8 mouse cellular contexts compared by ENCODE assay signal in the genomic region with DNA sequence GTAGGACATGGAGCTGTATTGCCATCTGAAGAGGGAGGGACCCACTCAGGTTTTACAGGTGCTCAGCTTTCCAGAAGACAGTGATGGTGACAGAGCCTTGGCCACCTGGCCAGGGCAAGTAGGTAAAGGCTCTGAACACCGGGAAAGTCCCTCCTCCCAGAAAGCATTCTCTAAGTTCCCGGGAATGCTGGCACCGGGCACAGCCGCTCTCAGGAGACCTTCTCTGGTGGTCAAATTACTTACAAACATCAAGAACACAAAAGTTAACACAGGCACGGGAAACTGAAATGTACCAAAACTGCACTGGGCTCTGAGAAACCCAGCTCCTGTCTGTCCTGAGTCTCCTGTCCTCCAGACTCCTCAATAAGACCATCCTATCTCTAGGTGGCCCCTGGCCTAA. TPM values are rescaled to one million over a fixed set of nuclear protein-coding genes. Genes with fewer than 3 reads are reported as not detected.
DNase-seq lines count a peak whose midpoint lies in the region; ATAC-seq and TF ChIP-seq lines count a peak whose summit lies in the region.

No protein-coding gene starts in this region.

- H3K36me3 ChIP-seq in heart, embryonic 15.5 days = no peaks in the 10 kb centered on the region
- H3K36me3 ChIP-seq in ES-E14 (ENCODE audit: control insufficient read depth, insufficient read depth, low read length, poor library complexity, severe bottlenecking) = peaks cover 2% of the 10 kb centered on the region; the same call in 1 of the 2 replicates
- 0 out of 2 replicates have a peak, but pooled peaks cover 5% of the 10 kb centered on the region for H3K36me3 ChIP-seq in forebrain, embryonic 15.5 days
- no peaks in the 10 kb centered on the region for H3K36me3 ChIP-seq in liver, postnatal 0 days (replicated peaks; ENCODE audit: insufficient read depth, low read length)

- H3K27me3 ChIP-seq in heart, embryonic 15.5 days = no peaks in the 10 kb centered on the region
- no peaks in the 10 kb centered on the region for H3K27me3 ChIP-seq in forebrain, embryonic 15.5 days
- H3K27me3 ChIP-seq in liver, postnatal 0 days (ENCODE audit: insufficient read depth, low read length) = no peaks in the 10 kb centered on the region

- no peak for TF ChIP-seq EP300 in liver, postnatal 0 days (IDR thresholded peaks at IDR 0.05; ENCODE audit: low read depth)

- H3K9me3 ChIP-seq in heart, embryonic 15.5 days (replicated peaks) = no peaks in the 10 kb centered on the region
- no peaks in the 10 kb centered on the region for H3K9me3 ChIP-seq in ES-E14 (ENCODE audit: control insufficient read depth, insufficient read depth, low read depth, low read length)
- no peaks in the 10 kb centered on the region for H3K9me3 ChIP-seq in forebrain, embryonic 15.5 days
- H3K9me3 ChIP-seq in liver, postnatal 0 days (ENCODE audit: low read length) = no peaks in the 10 kb centered on the region

- in situ Hi-C loops in ES-E14 (cut with MboI; ENCODE audit: low sequenced_read_pairs in 2 of 2, unreplicated experiment in 2 of 2) = loop anchor here in 1 of 2 experiments (5.0 kb wide), 1 partner anchor 53 kb away; no protein-coding TSS in a partner anchor

- peak overlapping the region; percentile 69 for H3K4me3 ChIP-seq in heart, embryonic 15.5 days
- H3K4me3 ChIP-seq in ES-E14 (ENCODE audit: insufficient read depth in 1 of 2, low read depth in 1 of 2, low read length in 2 of 2, poor library complexity in 1 of 2, severe bottlenecking in 1 of 2) = peak overlapping the region; percentile 74 to 99
- H3K4me3 ChIP-seq in forebrain, embryonic 15.5 days = peak overlapping the region; percentile 83
- H3K4me3 ChIP-seq in liver, postnatal 0 days (ENCODE audit: low read depth, low read length) = peak overlapping the region; percentile 60

- peaks cover 17% of the 10 kb centered on the region for H3K4me1 ChIP-seq in heart, embryonic 15.5 days (replicated peaks)
- H3K4me1 ChIP-seq in ES-E14 (ENCODE audit: control insufficient read depth in 2 of 2, insufficient read depth in 2 of 2, low read length in 2 of 2, poor library complexity in 1 of 2) = 0 out of 4 replicates have a peak, but pooled peaks cover 3% of the 10 kb centered on the region in 2 experiments
- peaks cover 40% of the 10 kb centered on the region for H3K4me1 ChIP-seq in forebrain, embryonic 15.5 days
- peaks cover 36% of the 10 kb centered on the region for H3K4me1 ChIP-seq in liver, postnatal 0 days (ENCODE audit: insufficient read depth)

- TF ChIP-seq CTCF in liver, postnatal 0 days (IDR thresholded peaks at IDR 0.05; ENCODE audit: low read depth) = no peak

- peak overlapping the region; percentile 77 for H3K4me2 ChIP-seq in heart, embryonic 15.5 days
- H3K4me2 ChIP-seq in forebrain, embryonic 15.5 days (replicated peaks) = peak overlapping the region; percentile 66
- H3K4me2 ChIP-seq in liver, postnatal 0 days (ENCODE audit: low read depth, low read length) = peak overlapping the region; percentile 88

- 3% methylated on average over 5 of the region's 5 CpGs for WGBS in heart, embryonic 15.5 days
- WGBS in forebrain, embryonic 15.5 days = 6% methylated on average over 5 of the region's 5 CpGs
- 18% methylated on average over 5 of the region's 5 CpGs for WGBS in liver, postnatal 0 days (ENCODE audit: insufficient replicate concordance)

- no peak for DNase-seq in heart, adult 18-20 months
- DNase-seq in ES-E14 (ENCODE audit: low read depth, low spot score) = no peak
- no peak for DNase-seq in liver, postnatal 0 days
- DNase-seq in adrenal gland, postnatal 14 days = no peak
- no peak for DNase-seq in B cell, adult 2 months
- DNase-seq in Muller cell, postnatal 12 days (ENCODE audit: inconsistent ontology term) = no peak

- no peak for ATAC-seq in heart, embryonic 15.5 days (replicated peaks; ENCODE audit: insufficient number of reproducible peaks, insufficient read depth, low FRiP score, low read depth)
- ATAC-seq in forebrain, embryonic 15.5 days (replicated peaks) = no peak
- no peak for ATAC-seq in liver, postnatal 0 days

- H3K9ac ChIP-seq in heart, embryonic 15.5 days = peak overlapping the region; percentile 73
- peak overlapping the region; percentile 76; the same call in 1 of the 2 replicates for H3K9ac ChIP-seq in ES-E14 (ENCODE audit: insufficient read depth, low read depth, low read length, poor library complexity, severe bottlenecking)
- H3K9ac ChIP-seq in forebrain, embryonic 15.5 days (replicated peaks) = peak overlapping the region; percentile 91
- peak overlapping the region; percentile 70 for H3K9ac ChIP-seq in liver, postnatal 0 days (replicated peaks)

- peak overlapping the region; percentile 70 for H3K27ac ChIP-seq in heart, embryonic 15.5 days
- no peak overlapping the region for H3K27ac ChIP-seq in ES-E14 (ENCODE audit: insufficient read depth, low read depth, low read length, poor library complexity, severe bottlenecking)
- peak overlapping the region; percentile 88 for H3K27ac ChIP-seq in forebrain, embryonic 15.5 days (replicated peaks)
- H3K27ac ChIP-seq in liver, postnatal 0 days (ENCODE audit: low read depth) = 0 out of 2 replicates have a peak overlapping the region, but pooled peaks have one; percentile 18

TF ChIP-seq in ES-E14, 5 proteins besides CTCF, POLR2A, EP300 and RAD21:
- TF ChIP-seq HCFC1 (IDR thresholded peaks at IDR 0.05; ENCODE audit: borderline replicate concordance, insufficient read depth, low read length) (no peak), CHD2 (IDR thresholded peaks at IDR 0.05; ENCODE audit: low read depth, low read length) (no peak), ZC3H11A (IDR thresholded peaks at IDR 0.05; ENCODE audit: borderline replicate concordance, low read depth, low read length) (no peak), MAFK (IDR thresholded peaks at IDR 0.05; ENCODE audit: insufficient read depth, low read depth, low read length) (no peak)

RNA-seq across cellular contexts. Expression of gene Ccdc96, which starts 45.3 kb away (rescaled TPM):
- 0.20 and 0.36 TPM in 2 replicates for polyA plus RNA-seq in heart, embryonic 15.5 days (2015; fragmentation: Nextera tagmentation; extraction: Ambion mirVana)
- under 1 TPM; 0.13 to 0.42 TPM for total RNA-seq in heart, adult 18-20 months (2021)
- 0.42 and 1.0 TPM in 2 replicates for total RNA-seq in ES-E14 (2012; rRNA removed)
- 3.0 and 3.2 TPM in 2 replicates for polyA plus RNA-seq in forebrain, embryonic 15.5 days (2015; fragmentation: Nextera tagmentation; extraction: Ambion mirVana)
- polyA plus RNA-seq in liver, postnatal 0 days (2015; fragmentation: Nextera tagmentation; extraction: Ambion mirVana) = 0.06 and 0.13 TPM in 2 replicates
- total RNA-seq in adrenal gland, postnatal 14 days (2021) = 0.49 and 0.52 TPM in 2 replicates

RNA-seq across cellular contexts. Expression of gene Tada2b, which starts 45.6 kb away (rescaled TPM):
- 1.5 and 1.7 TPM in 2 replicates for polyA plus RNA-seq in heart, embryonic 15.5 days (2015; fragmentation: Nextera tagmentation; extraction: Ambion mirVana)
- total RNA-seq in heart, adult 18-20 months (2021) = 10 to 100 TPM; 15.8 to 16.2 TPM
- total RNA-seq in ES-E14 (2012; rRNA removed) = 4.4 and 6.9 TPM in 2 replicates
- polyA plus RNA-seq in forebrain, embryonic 15.5 days (2015; fragmentation: Nextera tagmentation; extraction: Ambion mirVana) = 2.8 and 2.9 TPM in 2 replicates
- 1.2 and 1.4 TPM in 2 replicates for polyA plus RNA-seq in liver, postnatal 0 days (2015; fragmentation: Nextera tagmentation; extraction: Ambion mirVana)
- 36.4 and 37.6 TPM in 2 replicates for total RNA-seq in adrenal gland, postnatal 14 days (2021)
